Mouse (Mus musculus) MN1 (cell line): ENCODE measurements around the gene Diras2.
"Not testable (repeated sequence)": the region's sequence is repeated elsewhere in the genome, so short reads cannot be mapped to it uniquely, and the experiment has no call there.

ENCODE experiments used
- DNase-seq: peaks from one replicate; pipeline ENCODE4 v3.0.0-alpha.2; 2016; ENCODE audit warnings: low spot score

Diras2 gene

GRCm38 (mm10) chr13:52518377-52518776, 12.7 kb downstream of the Diras2 start:
- DNase-seq = no peak

GRCm38 (mm10) chr13:52517021-52517420, 14.1 kb downstream of the Diras2 start:
- DNase-seq = peak; percentile 91

GRCm38 (mm10) chr13:52516561-52516960, 14.5 kb downstream of the Diras2 start:
- peak; percentile 73 for DNase-seq

GRCm38 (mm10) chr13:52516051-52516450, 15.0 kb downstream of the Diras2 start:
- peak; percentile 67 for DNase-seq

- DNase-seq = no peak
Observed at GRCm38 (mm10) chr13:52513554-52513953, 17.5 kb downstream of the Diras2 start.

- DNase-seq = no peak
Observed at GRCm38 (mm10) chr13:52512356-52512755, 18.7 kb downstream of the Diras2 start.

- DNase-seq = peak; percentile 43
Observed at GRCm38 (mm10) chr13:52510172-52510880, 20.8 kb downstream of the Diras2 start.

GRCm38 (mm10) chr13:52507460-52508293, 23.4 kb downstream of the Diras2 start:
- no peak for DNase-seq

GRCm38 (mm10) chr13:52506822-52507221, 24.3 kb downstream of the Diras2 start:
- DNase-seq = not testable (repeated sequence)

- peak; percentile 59 for DNase-seq
Observed at GRCm38 (mm10) chr13:52505683-52506285, 25.3 kb downstream of the Diras2 start.

GRCm38 (mm10) chr13:52501686-52502085, 29.4 kb downstream of the Diras2 start:
- DNase-seq = peak; percentile 86

- no peak for DNase-seq
Observed at GRCm38 (mm10) chr13:52497029-52497550, 34.0 kb downstream of the Diras2 start.

- DNase-seq = peak; percentile 34
Observed at GRCm38 (mm10) chr13:52488821-52489220, 42.3 kb downstream of the Diras2 start.

GRCm38 (mm10) chr13:52484064-52484463, 47.0 kb downstream of the Diras2 start:
- DNase-seq = no peak

- DNase-seq = peak; percentile 84
Observed at GRCm38 (mm10) chr13:52481786-52482185, 49.3 kb downstream of the Diras2 start.

GRCm38 (mm10) chr13:52479146-52479545, 51.9 kb downstream of the Diras2 start:
- no peak for DNase-seq

GRCm38 (mm10) chr13:52476998-52477601, 54.0 kb downstream of the Diras2 start:
- no peak for DNase-seq

GRCm38 (mm10) chr13:52476222-52476621, 54.9 kb downstream of the Diras2 start:
- DNase-seq = no peak

GRCm38 (mm10) chr13:52475264-52475663, 55.8 kb downstream of the Diras2 start:
- no peak for DNase-seq

GRCm38 (mm10) chr13:52474807-52475206, 56.3 kb downstream of the Diras2 start:
- no peak for DNase-seq

GRCm38 (mm10) chr13:52469795-52470690, 61.0 kb downstream of the Diras2 start:
- peak; percentile 91 for DNase-seq
